ENCODE assay signal across 21 mouse cellular contexts in the genomic region with DNA sequence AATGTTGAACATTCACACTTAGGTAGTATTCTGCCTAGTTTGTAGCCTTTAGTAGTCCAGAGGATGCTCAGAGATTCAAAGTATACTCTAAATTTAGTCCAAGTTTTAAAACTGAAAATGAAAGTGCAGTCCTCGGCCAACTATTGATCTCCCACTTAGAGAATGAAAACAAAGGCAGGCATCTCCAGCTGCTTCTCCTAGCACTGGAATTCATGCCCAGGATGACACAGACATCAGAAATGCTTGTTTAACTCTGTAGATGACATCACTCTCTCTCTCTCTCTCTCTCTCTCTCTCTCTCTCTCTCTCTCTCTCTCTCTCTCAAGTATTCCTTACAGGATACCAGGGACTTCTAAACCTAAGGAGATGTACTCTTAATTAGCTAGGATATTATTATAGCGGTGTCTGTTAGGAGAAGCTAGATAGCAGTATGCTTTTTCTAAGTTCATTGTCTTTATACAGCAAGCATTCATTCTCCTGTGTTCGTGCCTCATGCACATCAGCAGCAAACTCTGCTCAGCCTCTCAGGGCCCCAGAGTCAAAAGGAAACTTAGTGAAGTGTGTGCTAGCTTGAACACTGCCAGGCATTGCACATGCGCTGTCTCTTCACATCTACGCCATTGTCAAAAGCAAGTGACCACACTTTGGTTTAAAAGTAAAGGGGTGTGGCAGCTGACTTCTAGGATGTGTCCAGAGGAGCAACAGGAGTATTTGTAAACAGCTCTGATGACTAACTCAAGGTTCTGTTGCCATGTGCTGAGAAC. TPM values are rescaled to one million over a fixed set of nuclear protein-coding genes. Genes with fewer than 3 reads are reported as not detected.
DNase-seq lines count a peak whose midpoint lies in the region; ATAC-seq and TF ChIP-seq lines count a peak whose summit lies in the region.
"Had no signal": no experiment of that assay in that cellular context is flagged by ENCODE, and none has a peak within 500 bp of the region (broad histone marks: within the 10 kb centered on the region; RNA-seq: fewer than 3 reads in every experiment).

No protein-coding gene starts in this region.

- H3K79me2 ChIP-seq in C2C12 (ENCODE audit: control insufficient read depth, insufficient read depth): no peaks in the 10 kb centered on the region

- DNase-seq in kidney, adult 9 months: peak; percentile 35
- no peak for DNase-seq in kidney, adult 8-10 months
- DNase-seq in Muller cell, postnatal 12 days (ENCODE audit: inconsistent ontology term): peak; percentile 89
- DNase-seq in ovary, adult 18-20 months (ENCODE audit: low spot score): no peak
- no peak for DNase-seq in cerebellum, adult 9-11 months
- no peak for DNase-seq in thymus, postnatal 0 days (ENCODE audit: low spot score)
- DNase-seq: cerebellum, postnatal 10 days; gastrocnemius, postnatal 36 days; lung, postnatal 14 days; retina, postnatal 1 day had no signal

- no peaks in the 10 kb centered on the region for H3K27me3 ChIP-seq in C2C12 (ENCODE audit: control insufficient read depth, insufficient read depth, insufficient read length)
- H3K27me3 ChIP-seq: kidney, embryonic 15.5 days; midbrain, embryonic 12.5 days; neural tube, embryonic 13.5 days had no signal

- no peak for TF ChIP-seq CTCF in C2C12 (IDR thresholded peaks at IDR 0.05; ENCODE audit: control insufficient read depth, insufficient read depth, insufficient read length)

- no peaks in the 10 kb centered on the region for H3K36me3 ChIP-seq in C2C12 (ENCODE audit: control insufficient read depth, insufficient read depth)
- H3K36me3 ChIP-seq: kidney, embryonic 15.5 days; midbrain, embryonic 12.5 days; neural tube, embryonic 13.5 days had no signal

- H3K79me3 ChIP-seq in C2C12 (ENCODE audit: low read depth): no peaks in the 10 kb centered on the region

- no peak overlapping the region for H3ac ChIP-seq in C2C12 (ENCODE audit: control insufficient read depth, insufficient read length, low read depth)

- 0 out of 2 replicates have a peak, but pooled peaks have one; percentile 13 for ATAC-seq in monocyte, adult 5-6 weeks (replicated peaks; ENCODE audit: insufficient number of reproducible peaks, low FRiP score, low TSS enrichment, poor library complexity, severe bottlenecking)
- ATAC-seq: forebrain, embryonic 16.5 days had no signal

- H3K4me3 ChIP-seq in C2C12 (ENCODE audit: insufficient read depth, poor library complexity, severe bottlenecking): no peak overlapping the region
- H3K4me3 ChIP-seq: erythroblast, embryonic 14.5 days; kidney, embryonic 15.5 days; midbrain, embryonic 12.5 days; neural tube, embryonic 13.5 days had no signal

TF ChIP-seq in C2C12, 6 proteins besides CTCF, POLR2A, EP300 and RAD21:
- TF ChIP-seq MAX (IDR thresholded peaks at IDR 0.05): no peak
- peak; percentile 5 for TF ChIP-seq MYOD1 (IDR thresholded peaks at IDR 0.05; ENCODE audit: control insufficient read depth, insufficient read length, low read depth)
- no peak for TF ChIP-seq MYOG (IDR thresholded peaks at IDR 0.05; ENCODE audit: control insufficient read depth, extremely low read depth, insufficient read length)
- TF ChIP-seq USF1 (IDR thresholded peaks at IDR 0.05; ENCODE audit: low read depth): no peak
- TF ChIP-seq FOSL1 (IDR thresholded peaks at IDR 0.05; ENCODE audit: insufficient read depth, low read length, poor library complexity, severe bottlenecking): no peak
- TF ChIP-seq CEBPB (IDR thresholded peaks at IDR 0.05; ENCODE audit: low read depth): no peak
TF ChIP-seq in C2C12: peak in this region for 1.

RNA-seq across cellular contexts. Expression of gene 1700020N01Rik, which starts 26.0 kb away (rescaled TPM):
- polyA plus RNA-seq in C2C12 (2012; fragmentation: generic; extraction: Trizol): not detected
- not detected in 3 replicates for total RNA-seq in monocyte, adult 5-6 weeks (2017)
- polyA plus RNA-seq in thymus, postnatal 0 days (2015; fragmentation: Nextera tagmentation; extraction: Ambion mirVana): 0.34 TPM in 1 of 2 replicates, not detected in the other
- total RNA-seq: gastrocnemius, postnatal 36 days; layer of hippocampus, adult 8-10 months; left cerebral cortex, postnatal 14 days had no signal
- polyA plus RNA-seq: erythroblast, embryonic 14.5 days; forebrain, embryonic 16.5 days; hindbrain, embryonic 14.5 days; kidney, embryonic 15.5 days; liver, embryonic 11.5 days; midbrain, embryonic 12.5 days; neural tube, embryonic 13.5 days had no signal

Comparison
In these comparisons a context has a peak if more than half of its experiments do, and no peak if none do; other contexts are left out.
1. DNase-seq: peak in kidney, adult 9 months (single experiment) and Muller cell, postnatal 12 days (single experiment); none in kidney, adult 8-10 months (0 of 2), ovary, adult 18-20 months (single experiment), cerebellum, adult 9-11 months (single experiment) and thymus, postnatal 0 days (single experiment).